In the genomic region with DNA sequence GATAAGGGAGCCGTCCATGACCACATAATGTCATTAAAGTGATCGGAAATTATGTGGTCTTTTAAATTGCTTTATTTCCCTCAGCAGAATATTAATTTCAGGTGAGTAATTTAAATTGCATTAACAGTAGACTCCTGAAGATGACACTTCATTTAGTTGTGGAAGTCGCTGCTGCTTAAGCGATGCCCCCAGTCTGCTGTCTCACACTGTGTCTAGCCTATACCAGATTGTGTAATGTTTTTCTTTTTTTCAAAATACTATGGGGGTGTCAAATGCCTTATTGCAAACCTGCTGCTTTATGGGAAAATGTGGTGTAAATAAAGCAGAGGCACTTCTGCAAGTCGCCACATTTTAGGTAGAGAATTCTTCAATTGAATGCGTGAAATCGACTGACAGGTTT, we compare ENCODE assay signal across 16 mouse cellular contexts.
"Had no signal": no experiment of that assay in that cellular context is flagged by ENCODE, and none has a peak within 500 bp of the region (broad histone marks: within the 10 kb centered on the region; RNA-seq: fewer than 3 reads in every experiment).

No protein-coding gene starts in this region.

- H3K27me3 ChIP-seq: kidney, embryonic 15.5 days; liver, embryonic 15.5 days; midbrain, embryonic 15.5 days had no signal

- H3K4me2 ChIP-seq: kidney, embryonic 15.5 days; liver, embryonic 11.5 days; liver, embryonic 15.5 days; midbrain, embryonic 15.5 days had no signal

- H3K27ac ChIP-seq: kidney, embryonic 15.5 days; limb, embryonic 10.5 days; liver, embryonic 15.5 days; midbrain, embryonic 10.5 days; midbrain, embryonic 15.5 days had no signal

- H3K4me3 ChIP-seq: kidney, embryonic 15.5 days; limb, embryonic 10.5 days; liver, embryonic 15.5 days; midbrain, embryonic 10.5 days; midbrain, embryonic 15.5 days had no signal

- H3K9ac ChIP-seq: kidney, embryonic 15.5 days; liver, embryonic 15.5 days; midbrain, embryonic 15.5 days had no signal

- H3K9me3 ChIP-seq: kidney, embryonic 15.5 days; limb, embryonic 10.5 days; liver, embryonic 15.5 days; midbrain, embryonic 10.5 days; midbrain, embryonic 15.5 days had no signal

- ATAC-seq: lung, postnatal 0 days; midbrain, embryonic 15.5 days had no signal

- DNase-seq: kidney, adult 2 months; kidney, postnatal 14 days; lung, adult 2 months; lung, postnatal 36 days; retina, postnatal 1 day; right cerebral cortex, postnatal 4 days; spleen, adult 18-20 months; thymus, adult 18-20 months; thymus, postnatal 25 days had no signal

- H3K4me1 ChIP-seq: limb, embryonic 10.5 days; liver, embryonic 15.5 days; midbrain, embryonic 10.5 days; midbrain, embryonic 15.5 days had no signal

- H3K36me3 ChIP-seq: kidney, embryonic 15.5 days; limb, embryonic 10.5 days; liver, embryonic 15.5 days; midbrain, embryonic 10.5 days; midbrain, embryonic 15.5 days had no signal
